Mouse (Mus musculus) megakaryocyte, embryonic 14.5 days (primary cell): ENCODE results near the gene Trim46.

ENCODE experiments used
- FLI1 ChIP-seq: IDR thresholded peaks from 2 replicates; pipeline ENCODE4 v1.6.1; 2012; ENCODE audit warnings: low read length, inconsistent platforms, mixed read lengths
- GATA1 ChIP-seq: IDR thresholded peaks from 3 replicates; pipeline ENCODE4 v1.6.1; 2012; ENCODE audit warnings: mixed read lengths, low read length, inconsistent platforms, borderline replicate concordance

- TF ChIP-seq GATA1 = no peak
- no peak for TF ChIP-seq FLI1
Observed at GRCm38 (mm10) chr3:89206695-89207094, 39.4 kb downstream of the Trim46 start.
